Mouse (Mus musculus): ENCODE data around the gene Hesx1. TPM values are rescaled to one million over a fixed set of nuclear protein-coding genes. Genes with fewer than 3 reads are reported as not detected.
"Not testable (repeated sequence)": the region's sequence is repeated elsewhere in the genome, so short reads cannot be mapped to it uniquely, and the experiment has no call there.

The Hesx1 gene
- total RNA-seq (2021), result under 1 TPM in 1 of 2 experiments, not detected in 1; 0.47 TPM
- long read RNA-seq, experiment 1, result 0 reads
- long read RNA-seq, experiment 2, result 0 reads

- DNase-seq (ENCODE audit: low spot score in 2 of 2), result peak; percentile 36 to 64
These were observed at the start of gene Hesx1 for GRCm38 (mm10) chr14:26994211-26994741. Gene Hesx1, plus strand, starts transcription at chr14:26994416.

DNA sequence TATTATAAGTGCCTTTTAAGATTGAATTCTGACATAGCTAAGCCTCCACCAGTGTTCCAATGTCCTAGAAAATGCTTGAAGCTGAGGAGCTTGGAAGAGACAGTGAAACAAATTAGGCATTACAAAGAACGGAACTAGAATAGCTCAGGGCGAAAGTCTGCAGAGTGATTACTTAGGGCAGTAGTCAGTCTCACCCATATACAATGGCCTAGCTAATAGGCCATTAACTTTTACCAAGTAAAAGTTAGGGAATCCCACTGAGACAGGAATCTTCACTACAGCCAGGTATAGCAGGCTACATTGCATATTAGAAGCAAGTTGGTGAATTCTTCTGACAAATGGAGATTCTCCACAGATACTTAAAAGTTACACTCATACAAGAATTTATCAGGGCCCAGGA lies 38.1 kb upstream of the Hesx1 start:
- not testable (repeated sequence) for DNase-seq (ENCODE audit: low spot score in 2 of 2)

DNA sequence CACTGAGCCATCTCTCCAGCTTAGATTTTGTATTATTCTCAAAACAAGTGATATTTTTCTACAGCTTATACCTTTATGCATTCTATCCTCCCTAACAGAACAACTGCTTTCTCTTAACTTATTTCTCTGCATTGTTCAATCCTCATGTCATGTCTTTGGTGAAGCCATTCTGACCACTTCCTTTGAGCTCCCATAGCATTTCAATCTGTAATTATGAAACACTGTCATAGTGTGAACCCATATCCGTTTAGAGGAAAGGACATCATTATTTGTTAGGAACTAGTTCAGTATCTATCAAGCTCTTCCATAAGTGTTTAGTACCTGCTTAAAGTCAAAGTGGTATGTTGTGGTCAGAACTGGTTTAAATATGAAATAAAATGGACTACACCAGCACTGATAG lies 33.7 kb upstream of the Hesx1 start:
- DNase-seq (ENCODE audit: low spot score in 2 of 2), result no peak

- no peak for DNase-seq (ENCODE audit: low spot score in 2 of 2)
These were observed 25.1 kb upstream of the Hesx1 start for GRCm38 (mm10) chr14:26969164-26969563.

DNA sequence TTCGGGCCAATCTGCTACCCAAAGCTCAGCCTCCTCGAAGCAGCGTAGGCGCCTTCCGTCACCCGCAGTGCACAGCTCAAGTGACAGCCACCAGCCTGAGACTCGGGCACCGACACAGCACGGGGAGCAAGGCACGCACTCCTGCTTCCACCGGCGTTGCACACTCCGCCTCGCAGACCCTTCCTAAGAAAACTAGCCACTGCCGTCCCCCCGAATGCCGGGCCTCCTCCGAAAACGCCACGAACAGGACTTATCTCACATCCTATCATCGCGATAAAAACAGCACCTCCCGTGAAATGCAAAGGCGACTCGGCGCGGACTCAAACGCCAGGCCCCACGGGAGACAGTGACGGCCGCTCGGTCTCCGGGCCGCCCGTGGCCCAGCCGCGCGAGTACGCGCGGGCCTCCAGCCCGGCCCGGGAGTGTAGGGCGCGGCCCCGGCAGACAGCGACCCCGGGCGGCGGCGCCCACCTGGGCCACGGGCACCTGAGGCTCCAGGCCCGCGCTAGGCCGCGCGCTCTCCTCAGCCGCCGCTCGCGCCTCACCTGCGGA lies 24.3 kb upstream of the Hesx1 start:
- peak; percentile 35 to 64 for DNase-seq (ENCODE audit: low spot score in 2 of 2)

DNA sequence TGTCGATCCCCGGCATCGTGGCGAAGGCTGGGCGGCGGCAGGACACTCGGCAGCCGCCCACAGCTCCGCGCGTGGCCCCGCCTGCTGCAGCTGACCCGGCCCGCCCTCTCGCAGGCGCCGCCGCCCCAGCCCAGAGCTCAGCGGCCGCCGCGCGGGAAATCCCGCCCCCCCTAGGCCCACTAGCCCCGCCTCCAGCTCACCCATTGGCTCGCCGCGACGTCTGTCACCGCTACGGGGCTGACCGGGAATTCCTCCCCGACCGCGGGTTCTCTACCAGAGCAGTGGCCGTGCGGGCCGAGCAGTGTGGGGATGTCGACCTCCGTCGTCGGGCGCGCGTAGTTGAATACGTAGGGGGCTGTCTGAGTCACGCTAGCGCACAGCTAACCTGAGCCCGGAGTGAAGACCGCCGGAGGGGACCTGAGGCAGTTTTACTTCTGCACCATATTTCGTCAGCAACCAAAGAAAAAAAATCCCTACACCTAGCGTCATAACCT lies 23.7 kb upstream of the Hesx1 start:
- peak; percentile 99 for DNase-seq (ENCODE audit: low spot score in 2 of 2)

GRCm38 (mm10) chr14:26971106-26971789 lies 23.0 kb upstream of the Hesx1 start, which contains the start of gene Appl1:
Gene Appl1, minus strand, starts transcription at chr14:26971232.
- no peak for DNase-seq (ENCODE audit: low spot score in 2 of 2)

DNA sequence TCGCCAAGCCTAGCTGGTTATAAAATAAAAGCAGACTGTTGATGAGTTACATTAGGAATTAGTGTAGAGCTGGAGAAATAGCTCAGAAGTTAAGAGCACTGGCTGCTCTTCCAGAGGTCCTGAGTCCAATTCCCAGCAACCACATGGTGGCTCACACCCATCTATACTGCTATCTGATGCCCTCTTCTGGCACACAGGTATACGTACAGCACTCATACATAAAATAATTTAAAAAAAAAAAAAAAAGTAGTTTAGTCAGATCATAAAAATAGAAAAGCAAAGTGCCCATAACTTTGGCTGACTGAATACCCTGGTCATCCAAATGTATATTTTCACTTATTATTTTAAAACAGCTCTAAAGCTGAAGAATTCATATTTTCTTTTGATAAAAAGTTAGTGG lies 21.1 kb upstream of the Hesx1 start:
- no peak for DNase-seq (ENCODE audit: low spot score in 2 of 2)

GRCm38 (mm10) chr14:26975490-26975889 lies 18.7 kb upstream of the Hesx1 start:
- DNase-seq (ENCODE audit: low spot score in 2 of 2), result no peak

DNA sequence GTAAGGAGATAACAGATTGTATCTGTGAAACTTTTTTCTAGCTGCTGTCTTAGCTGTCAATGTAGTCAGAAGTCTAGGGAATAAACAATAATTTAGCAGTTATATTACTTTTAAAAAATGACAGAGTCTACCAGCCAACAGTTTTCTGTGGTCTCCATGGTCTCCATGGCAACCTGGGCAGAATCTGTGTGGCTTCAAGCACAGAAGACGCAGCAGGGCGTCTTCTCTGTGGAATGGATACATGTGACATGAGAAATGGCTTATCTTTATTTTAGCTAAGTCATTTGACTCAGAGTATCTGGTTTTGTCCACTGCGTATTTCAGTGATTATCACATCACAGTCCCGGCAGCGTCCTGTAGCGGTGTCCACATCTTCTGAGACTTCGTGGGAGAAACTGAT lies 18.0 kb upstream of the Hesx1 start:
- no peak for DNase-seq (ENCODE audit: low spot score in 2 of 2)

DNA sequence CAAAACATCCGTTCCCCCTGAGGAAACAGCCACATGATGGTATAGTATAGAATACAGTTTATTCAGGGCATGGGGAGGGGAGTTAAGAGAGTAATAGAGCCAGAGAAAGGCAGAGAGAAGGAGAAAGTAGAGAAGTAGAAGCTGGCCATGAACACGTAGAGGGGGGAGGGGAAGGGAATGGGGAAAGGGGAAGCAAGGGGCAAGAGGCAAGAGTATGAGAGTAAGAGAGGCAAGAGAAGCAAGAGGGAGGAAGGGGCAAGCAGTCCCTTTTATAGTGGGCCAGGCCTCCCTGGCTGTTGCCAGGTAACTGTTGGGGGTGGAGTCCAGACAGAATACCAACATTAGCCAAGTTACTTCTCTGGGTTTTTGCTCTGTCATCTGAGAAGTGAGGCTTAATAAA lies 16.7 kb upstream of the Hesx1 start:
- no peak for DNase-seq (ENCODE audit: low spot score in 2 of 2)

DNA sequence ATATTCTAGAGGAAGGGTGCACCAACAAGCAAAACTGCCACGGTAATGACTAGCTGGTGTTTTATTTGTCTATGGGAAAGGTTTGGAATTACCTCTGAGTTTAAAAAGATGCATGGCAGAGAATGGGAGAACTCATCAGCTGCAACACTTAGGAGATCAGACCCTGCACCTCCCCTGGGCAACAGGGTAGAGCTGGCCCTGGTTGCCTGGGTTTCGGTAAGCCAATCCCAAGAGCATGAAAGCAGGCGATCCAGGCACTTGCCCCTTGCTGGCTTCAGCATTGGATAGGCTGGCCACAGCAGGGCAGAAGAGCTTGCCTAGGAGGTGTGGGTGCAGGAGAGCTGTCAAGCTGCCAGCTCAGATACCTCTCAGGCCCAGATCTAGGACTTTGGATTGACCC lies 14.4 kb upstream of the Hesx1 start:
- DNase-seq (ENCODE audit: low spot score in 2 of 2), result no peak

DNA sequence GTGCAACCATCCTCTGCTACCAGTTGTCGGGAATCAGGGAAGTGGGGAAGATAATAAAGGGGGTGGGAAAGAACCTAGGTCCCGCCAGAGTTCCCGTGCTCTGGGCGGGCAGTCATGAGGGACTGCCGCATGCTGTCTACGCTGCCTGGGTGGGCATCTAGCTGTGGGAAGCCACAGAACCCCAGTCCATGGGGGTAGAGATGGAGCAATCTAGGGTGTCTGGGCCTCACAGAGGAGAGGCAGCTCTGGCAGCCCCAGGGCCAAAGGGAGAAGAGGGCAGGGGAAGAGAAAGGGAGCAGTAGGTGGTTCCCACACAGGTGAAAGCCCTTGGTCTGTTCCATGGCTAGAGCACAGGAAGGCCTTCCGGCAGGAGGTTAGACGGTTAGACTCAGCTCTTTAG lies 13.2 kb upstream of the Hesx1 start:
- no peak for DNase-seq (ENCODE audit: low spot score in 2 of 2)

- no peak for DNase-seq (ENCODE audit: low spot score in 2 of 2)
These were observed 12.6 kb upstream of the Hesx1 start for GRCm38 (mm10) chr14:26981494-26982149.

DNA sequence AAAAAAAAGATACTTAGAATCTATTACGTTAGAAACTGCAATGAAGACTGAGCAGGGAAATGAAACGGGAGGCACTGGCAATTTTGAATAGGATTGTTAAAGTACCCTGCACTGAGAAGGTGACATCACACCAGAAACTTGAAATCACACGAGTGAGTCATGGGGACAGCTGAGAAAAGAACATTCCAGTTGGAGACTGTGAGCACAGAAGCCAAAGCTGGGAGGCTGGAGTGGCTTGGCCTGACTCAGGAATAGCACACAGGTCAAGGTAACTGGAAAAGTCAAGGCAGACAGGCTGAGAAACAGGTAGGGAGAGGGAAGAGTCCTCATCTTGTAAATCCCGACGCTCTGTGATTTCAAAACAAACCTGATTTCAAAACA lies 12.1 kb upstream of the Hesx1 start:
- no peak for DNase-seq (ENCODE audit: low spot score in 2 of 2)

DNA sequence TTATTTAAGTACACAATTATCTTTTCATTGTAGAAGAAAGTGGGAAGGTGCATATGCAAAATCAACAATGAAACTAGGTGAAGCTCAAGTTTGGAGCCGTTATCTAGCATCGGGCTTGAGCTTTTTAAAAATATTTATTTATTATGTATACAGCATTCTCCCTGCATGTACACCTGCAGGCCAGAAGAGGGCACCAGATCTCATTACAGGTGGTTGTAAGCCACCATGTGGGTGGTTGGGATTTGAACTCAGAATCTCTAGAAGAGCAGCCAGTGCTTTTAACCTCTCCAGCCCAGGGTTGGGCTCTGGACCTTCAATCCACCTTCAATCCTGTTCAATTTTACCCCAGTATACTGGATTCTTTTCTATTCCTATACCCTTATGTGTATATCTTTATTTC lies 5.5 kb upstream of the Hesx1 start:
- DNase-seq (ENCODE audit: low spot score in 2 of 2), result no peak

GRCm38 (mm10) chr14:26991622-26992021 lies 2.6 kb upstream of the Hesx1 start:
- no peak for DNase-seq (ENCODE audit: low spot score in 2 of 2)

DNA sequence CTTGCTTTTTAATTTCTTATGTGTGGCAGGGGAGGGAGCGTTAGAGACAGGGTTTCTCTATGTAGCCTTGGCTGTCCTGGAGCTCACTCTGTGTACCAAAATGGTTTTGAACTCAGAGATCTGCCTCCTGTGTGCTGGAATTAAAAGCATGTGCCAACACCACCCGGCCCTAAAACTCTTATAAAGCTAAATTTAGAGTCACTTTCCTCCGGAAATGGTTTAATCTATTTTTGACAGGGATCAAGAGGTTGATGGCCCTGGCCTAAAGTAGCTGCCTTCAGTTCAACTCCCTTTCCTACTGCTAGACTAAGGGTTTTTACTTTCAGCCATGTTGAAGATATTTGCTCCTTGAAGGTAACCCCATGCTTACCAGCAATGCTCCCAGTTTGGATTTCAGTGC lies 789 bp upstream of the Hesx1 start:
- DNase-seq (ENCODE audit: low spot score in 2 of 2), result no peak

DNA sequence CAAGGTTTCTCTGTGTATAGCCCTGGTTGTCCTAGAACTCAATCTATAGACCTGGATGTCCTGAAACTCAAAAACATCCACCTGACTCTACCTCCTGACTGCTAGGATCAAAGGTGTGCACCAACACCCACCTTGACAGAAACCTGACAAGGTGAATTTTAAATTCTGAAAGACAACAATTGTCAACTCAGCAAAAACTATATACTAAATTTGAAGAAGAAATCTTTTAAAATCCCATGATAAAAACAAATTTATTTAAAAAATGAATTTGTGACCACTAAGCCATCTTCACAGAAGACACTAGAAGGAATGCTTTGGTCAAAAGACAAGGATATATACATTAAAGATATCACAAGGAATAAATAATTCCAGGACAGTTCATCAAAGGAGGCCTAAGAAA lies 2.0 kb downstream of the Hesx1 start:
- no peak for DNase-seq (ENCODE audit: low spot score in 2 of 2)

GRCm38 (mm10) chr14:27000386-27000785 lies 6.2 kb downstream of the Hesx1 start:
- DNase-seq (ENCODE audit: low spot score in 2 of 2), result no peak

DNA sequence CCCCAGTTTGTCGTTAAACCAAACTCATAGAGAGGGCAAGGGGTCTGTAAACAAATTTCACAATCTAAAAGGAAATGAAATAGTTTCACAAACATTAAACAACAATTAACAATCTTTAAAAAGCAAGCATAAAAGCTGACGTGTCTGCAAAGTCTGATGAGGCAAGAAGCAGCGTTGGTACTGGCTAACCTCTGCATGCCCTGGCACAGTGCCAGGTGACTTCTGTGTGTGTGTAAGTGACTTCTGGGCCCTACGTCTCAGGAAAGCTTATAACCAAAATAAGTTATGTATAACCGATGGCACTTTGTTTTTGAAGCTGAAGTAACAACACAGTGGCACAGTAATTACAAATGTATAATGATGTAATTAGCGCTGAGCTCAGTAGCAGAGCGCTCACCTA lies 10.7 kb downstream of the Hesx1 start:
- DNase-seq (ENCODE audit: low spot score in 2 of 2), result no peak

DNA sequence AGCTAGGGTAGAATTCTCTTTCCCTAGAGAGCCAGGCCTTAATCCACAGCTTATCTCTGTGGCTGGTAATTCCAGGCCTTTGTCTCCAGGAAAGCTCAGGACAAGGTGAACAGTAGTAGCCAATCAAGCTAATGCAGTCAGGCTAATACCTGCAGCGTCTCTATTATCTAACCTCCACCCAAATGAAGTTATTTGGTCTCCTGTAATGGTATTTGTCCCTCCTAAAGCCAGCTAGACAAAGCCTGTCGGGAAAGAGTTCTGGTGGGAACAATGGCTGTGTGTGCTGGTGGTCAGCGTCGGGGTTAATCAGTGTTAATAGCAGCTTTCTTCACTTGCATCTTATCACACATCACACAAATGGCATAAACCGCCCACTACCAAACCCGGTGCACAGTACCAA lies 11.7 kb downstream of the Hesx1 start:
- no peak for DNase-seq (ENCODE audit: low spot score in 2 of 2)

Data from gastrocnemius, postnatal 4 days (tissue).